Mouse (Mus musculus) retina, postnatal 7 days (tissue): ENCODE results near the gene Itgb5.

Source experiments
- DNase-seq: peaks from one replicate; pipeline ENCODE4 v3.0.0-alpha.2; 2012; ENCODE audit warnings: low read depth, low spot score

Itgb5 gene

DNA sequence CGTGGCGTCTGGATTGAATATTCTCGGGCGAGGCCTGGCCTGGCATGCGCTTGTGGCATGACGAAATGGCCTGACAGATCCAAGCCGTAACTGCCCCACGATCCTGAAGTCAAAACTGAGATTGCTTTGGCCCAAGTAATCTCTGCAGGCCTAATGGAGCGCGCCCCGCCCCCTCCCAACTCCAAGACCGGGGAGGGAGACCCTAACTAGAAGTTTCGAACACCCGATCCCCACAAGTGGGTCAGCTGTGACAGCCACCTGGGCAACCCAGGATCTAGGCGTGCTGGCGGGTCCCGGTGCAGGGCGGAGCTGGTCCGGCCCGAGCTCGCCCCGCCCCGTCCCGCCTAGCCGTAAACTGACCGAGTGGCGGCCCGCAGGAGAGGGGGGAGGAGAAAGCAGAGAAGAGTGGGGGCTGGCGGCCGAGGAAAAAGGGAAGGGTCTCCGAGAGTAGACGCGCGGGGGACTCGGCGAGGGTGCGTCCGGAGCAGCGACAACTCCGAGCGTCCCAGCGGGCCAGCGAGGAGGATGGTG is at the start of gene Itgb5:
Gene Itgb5 (plus strand): TSS at position 365 of the 531 bp plus-strand sequence.
- DNase-seq, result no peak

DNA sequence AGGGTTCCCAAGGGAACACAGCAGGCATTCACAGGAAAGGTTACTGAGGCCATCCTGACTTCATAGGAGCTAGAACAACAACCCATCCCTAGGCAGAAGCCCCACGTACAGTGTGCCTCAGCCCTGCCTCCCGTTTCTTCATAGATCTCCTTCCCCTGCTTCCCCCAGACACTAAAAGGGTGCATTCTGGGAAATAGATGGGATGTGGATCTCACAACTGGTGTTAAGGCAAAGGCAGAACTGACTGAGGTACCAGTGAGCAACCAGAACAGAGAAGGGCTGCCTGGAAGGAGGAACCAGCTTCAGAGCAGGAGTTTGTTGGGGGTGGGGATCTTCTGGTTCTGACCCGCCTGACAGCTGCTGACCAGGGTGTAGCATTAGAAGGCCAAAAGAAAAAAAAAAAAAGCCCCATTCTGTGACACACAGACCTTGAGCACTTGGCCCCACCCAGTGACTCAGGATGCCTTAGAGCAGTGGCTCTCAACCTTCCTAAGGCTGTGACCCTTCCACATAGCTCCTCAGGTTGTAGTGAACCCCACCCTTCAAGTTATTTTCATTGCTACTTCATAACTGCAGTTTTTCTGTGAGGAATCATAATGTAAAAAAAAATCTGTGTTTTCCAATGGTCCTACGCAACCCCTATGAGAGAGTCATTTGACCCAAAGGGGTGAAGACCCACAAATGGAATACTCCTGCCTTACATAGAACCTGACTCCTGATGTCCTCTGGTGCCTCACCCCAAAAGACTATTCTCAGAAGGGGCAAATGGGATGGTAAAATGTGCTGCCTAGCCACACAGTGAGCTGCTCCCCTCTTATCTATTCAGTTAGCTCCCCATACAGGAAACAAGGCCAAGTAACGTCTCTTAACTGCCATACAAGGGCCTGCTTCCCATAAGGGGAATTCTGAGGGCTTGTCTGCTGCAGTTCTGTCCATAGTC is 47.4 kb upstream of the Itgb5 start:
- no peak for DNase-seq

DNA sequence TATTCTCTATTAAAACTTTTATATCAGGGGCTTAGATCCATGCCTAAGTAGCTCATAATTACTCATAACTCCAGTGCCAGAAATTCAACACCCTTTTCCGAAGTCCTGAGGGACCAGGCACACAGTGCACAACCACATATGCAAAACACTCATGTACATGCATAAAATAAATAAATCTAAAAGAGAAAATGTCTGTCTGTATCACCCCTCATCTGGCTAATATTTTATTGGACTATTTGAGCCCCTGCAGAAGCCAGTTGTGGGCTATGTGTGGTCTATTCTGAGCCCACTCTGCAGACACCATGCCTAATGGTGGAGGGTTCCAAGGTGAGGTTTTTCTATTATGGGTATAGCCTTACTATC is 46.8 kb upstream of the Itgb5 start:
- DNase-seq, result no peak

DNA sequence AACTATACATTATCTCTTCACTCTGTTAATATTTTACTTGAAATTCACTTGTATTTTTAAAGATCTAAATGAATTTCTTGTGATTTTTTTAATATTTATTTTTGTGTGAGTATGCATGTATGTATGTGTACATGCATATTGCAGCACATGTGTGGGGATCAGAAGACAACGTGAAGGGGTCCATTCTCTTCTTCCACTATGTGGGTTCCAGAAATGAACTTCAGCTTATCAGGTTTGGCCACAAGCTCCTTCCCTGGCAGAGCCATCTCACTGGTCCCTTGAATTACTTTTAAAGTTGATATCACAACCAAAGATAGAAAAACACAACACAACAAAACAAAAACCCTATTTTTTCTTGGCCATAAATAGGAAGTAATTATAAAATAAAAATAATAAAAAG is 44.9 kb upstream of the Itgb5 start:
- no peak for DNase-seq

DNA sequence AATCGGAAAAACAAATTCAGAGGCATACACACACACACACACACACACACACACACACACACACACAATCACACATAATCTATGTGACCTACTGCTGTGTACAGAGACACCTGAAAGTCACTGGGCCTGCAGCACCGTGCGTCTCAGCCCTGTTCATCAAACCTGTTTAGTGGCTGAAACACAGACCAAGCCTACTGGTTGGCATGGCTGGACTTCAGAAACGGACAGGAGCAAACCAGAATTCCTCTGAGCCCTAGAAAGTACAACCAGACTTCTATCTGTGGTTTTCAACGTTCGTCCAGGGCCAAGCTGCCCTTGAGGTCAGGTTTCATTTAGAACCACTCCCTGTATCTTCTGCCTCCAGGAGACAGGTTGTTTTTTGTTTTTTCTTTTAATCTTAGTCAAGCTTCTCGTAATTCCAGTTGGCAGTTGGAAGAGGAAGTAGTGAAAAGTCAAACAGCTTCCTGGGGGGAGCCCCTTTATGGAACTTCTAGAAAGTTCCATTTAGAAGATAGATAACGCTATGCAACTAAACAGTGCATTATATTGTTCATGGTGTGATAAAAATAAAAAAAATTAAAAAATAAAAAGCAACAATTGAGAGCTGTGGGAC is 44.3 kb upstream of the Itgb5 start:
- no peak for DNase-seq

DNA sequence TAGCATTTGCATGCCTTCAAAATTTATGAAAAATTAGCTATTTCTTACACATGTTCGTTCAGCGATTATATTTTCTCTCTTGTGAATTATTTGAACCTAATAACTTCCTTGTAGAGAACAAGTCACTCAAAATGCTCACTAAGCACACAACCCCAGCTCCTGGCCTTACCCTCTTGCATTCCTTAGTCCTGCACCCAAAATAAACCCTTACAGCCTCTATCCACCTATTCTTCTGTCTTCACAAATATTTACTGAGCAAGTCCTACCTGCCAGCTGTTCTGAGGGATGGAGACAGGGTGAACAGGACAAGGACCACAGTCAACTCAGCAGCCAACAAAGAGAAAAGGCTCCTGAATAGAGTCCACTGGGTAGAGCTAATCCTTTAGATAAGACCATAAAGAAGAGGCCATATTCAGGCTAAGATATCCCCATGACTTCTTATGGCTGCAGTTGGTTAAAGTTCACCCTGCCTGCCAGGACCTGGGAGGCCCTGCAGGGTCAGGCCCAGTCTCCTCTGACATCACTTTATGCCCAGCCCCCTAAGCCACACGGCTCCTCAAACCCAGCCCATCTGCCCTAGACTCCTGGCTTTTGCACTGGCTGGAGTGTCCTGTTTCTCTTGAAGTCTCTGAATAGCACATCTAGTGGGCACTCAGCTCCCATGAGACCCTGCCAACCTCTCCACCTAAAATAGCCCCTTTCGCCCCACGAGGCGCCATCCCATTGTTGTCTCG is 42.6 kb upstream of the Itgb5 start:
- DNase-seq, result no peak

DNA sequence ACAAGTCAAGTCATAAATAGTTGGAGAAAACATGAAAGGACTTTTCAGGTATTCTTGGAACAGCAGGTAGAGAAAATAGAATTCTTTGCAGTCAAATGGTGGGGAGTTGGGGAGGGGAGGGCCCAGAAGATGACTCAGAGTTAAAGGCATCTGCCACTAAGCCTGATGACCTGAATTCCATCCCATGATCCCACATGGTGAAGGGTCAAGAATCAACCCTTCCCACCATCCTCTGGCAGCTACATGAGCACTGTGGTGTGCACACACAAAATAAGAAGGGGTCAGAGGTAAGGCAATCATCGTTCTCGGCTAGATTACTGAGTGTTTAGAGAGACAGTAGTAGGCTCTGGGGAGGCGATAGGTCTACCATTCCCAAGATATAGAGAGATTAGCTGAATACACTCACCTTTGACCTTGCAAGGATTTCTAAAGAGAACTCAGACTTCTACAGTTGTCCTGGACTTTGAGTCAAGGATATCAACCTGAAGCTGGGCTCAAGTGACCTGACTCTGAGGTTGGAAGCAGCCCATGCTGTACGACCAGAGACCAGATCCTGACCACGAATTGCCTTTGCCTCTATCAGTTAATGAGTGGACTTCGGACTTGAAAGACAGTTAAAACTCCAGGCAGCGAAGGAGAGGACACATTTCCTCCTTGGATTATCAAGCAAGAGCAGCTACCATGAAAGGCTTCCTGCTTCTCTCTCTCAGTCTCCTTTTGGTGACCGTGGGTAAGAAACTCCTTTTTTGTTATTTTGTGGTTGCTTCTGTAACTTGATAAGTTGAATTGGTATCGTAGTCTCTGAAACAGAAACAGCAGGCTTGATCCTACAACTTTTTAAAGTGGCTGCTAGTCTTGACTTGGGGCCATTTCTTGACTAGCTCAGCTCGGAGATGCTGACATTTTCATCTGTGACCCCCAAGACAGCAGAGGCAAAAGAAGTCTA is 35.3 kb upstream of the Itgb5 start, which contains the start of gene Muc13:
Gene Muc13 (plus strand): TSS at position 192 of the 946 bp plus-strand sequence.
- no peak for DNase-seq

DNA sequence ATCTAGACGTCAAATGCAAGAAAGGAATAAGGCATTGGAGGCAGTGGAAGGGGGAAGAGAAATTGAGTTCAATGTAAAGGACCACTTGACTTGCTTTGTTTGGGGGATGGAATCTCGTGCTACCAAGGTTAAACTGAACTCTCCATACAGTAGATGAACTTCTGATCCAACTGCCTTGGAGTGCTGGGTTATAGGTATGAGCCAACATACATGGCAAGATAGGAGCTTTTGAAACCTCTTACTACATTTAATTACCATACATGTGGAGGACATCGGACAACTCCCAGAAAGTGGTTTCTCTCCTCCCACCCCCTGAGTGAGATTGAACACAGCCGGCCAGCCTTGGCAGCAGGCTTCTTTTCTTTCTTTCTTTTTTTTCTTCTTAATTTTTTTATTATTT is 34.4 kb upstream of the Itgb5 start:
- DNase-seq, result no peak

DNA sequence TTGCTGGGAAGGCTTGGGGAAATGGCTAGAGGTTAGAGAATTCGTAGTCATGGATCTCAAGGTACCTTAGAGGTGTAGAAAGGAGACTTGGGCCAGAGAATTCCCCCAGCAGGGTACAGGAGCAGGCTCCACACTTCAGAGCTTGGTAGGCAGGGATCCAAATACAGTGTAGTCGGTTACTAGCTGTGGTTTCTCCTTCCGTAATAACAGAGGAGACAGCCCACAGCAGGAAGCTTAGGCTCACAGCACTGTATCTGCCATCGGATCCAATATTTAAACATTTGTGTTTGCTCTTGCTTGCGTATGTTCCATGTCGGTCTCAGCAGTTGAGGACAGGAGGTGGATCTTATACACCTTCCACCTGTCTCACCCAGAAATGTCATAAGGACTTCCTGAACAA is 33.6 kb upstream of the Itgb5 start:
- DNase-seq, result no peak

DNA sequence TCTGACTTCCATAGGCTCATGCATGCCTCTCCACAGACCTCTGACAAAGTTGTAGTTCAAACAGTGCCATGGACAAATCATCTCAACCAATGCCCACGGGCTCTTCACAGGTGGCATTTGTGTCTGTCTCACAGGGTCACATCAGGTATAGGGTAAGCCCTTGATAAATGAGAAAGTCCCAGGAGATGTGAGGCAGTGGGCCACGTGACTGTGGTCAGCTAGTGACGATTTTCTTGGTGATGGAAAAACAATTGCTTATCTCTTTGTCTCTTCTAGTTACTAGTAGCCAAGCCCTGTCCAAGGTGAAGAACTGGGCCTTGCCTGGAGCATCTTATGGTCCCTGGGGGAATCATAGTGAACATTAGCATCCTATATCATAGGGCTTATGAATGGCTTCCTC is 32.7 kb upstream of the Itgb5 start:
- no peak for DNase-seq

DNA sequence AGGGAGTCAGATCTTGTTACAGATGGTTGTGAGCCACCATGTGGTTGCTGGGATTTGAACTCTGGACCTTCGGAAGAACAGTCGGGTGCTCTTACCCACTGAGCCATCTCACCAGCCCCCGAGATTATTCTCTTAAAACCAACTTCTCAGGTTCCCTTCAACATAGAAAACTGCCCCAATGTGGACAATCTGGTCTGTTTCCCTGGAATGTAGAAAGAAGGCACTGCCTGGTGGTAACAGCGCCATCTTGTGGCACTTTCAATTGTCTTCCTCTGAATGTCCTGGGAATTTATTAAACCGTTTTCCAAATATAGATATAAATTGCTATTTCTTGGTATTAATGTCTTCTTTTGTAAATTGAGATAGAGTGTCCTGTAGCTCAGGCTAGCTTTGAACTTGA is 31.6 kb upstream of the Itgb5 start:
- DNase-seq, result peak; percentile 49

DNA sequence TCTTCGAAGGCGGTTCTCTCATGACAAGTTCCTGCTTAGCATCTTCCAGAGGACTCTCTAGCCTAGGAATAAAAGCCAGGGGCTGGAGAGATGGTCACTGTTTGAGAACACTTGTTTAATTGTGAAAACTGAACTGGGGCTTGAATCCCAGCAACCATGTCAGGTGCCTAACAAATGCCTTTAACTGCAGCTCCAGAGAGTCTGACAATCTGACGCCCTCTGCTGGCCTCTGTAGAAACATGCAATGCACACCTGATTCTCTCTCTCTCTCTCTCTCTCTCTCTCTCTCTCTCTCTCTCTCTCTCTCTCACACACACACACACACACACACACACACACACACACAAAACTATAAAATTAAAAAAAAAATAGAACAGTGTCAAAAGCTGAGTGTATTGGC is 19.5 kb upstream of the Itgb5 start:
- DNase-seq, result no peak

DNA sequence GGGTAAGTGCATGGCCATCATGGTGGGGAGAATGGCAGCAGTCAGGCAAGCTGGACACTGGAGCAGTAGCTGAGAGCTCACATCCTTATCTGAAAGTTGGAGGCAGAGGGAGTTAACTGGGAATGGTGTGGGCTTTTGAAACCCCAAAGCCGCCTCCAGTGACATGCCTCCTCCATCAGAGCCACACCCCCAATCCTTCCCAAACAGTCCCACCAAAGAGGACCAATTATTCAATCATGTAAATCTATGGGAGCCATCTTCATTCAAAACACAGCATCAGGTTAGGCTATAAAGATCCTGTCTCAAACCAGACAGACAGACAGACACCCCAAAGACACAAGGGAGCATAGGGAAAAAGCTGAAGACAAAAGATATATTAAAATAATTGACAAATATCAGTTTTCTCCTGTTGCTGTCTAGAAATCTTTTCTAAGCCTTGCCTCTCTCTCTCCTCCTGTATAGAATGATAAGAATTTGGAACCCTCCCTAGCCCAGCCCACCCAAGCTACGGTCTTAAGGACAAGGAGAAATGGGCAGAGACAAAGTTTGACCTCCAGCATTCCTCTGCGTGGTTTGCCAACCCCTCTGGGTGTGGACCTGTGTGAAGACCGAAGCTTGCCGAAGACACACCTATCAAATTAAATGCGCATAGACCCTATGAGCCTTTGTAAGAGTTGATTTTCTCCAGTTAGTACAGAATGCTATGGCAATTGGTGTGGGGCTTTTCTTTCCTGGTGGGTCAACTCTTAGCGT is 10.9 kb upstream of the Itgb5 start:
- DNase-seq, result no peak

DNA sequence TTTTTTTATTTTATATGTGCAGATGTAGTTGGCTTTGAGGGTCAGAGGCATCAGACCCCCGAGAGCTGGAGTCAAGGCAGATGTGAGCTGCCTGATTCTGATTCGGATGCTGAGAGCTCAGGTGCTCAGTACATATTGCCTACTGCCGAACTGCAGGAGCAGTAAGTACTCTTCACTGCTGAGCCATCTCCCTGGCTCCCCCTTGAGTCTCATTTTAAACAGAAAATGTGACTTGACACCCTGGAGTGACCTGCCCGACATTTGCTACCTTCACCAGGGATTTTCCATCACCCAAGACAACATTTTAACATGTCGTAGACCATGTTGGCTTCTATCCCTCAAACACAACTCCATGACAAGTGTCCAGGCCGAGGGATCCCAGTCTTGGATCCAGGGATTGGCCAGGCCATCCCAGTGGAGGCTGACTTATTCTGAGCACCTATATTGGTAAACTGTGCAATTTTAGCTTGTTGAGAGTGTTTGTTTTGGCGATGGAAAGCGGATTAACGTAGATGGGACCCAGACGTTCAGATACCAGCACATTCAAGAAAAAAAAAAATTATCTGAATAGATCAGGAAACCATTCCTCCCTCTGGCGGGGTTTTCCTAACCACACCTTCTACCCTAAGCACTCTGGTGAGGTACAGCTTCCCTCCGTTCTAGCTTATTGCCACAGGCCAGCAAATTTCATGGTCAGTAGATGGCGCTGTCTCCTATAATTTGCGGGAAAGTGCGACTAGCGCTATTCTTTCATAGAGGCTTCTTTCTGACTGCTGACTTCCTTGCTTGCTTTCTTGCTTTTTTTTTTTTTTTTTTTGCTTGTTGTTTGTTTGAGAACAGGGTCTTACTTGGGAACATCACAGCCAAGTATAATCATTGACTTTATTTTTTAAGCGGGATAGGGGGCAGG is 8.9 kb upstream of the Itgb5 start:
- DNase-seq, result peak; percentile 82

DNA sequence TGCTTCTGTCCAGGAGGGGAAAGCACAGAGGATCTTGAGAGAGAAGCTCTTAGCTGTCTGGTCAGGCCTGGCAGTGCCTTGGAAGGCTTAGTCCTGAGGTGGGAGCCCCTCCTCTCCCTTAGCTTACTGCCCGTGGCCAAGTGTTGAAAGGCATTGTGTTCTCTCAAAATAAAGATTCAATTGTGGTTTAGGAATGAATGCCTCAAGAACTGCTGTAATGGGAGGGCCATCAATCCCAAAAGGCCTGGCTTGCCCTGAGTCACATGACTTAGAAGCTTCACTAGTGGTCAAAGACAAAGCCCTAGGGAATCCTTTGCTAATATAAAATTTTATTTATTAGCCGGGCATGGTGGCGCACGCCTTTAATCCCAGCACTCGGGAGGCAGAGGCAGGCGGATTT is 4.9 kb upstream of the Itgb5 start:
- DNase-seq, result no peak

DNA sequence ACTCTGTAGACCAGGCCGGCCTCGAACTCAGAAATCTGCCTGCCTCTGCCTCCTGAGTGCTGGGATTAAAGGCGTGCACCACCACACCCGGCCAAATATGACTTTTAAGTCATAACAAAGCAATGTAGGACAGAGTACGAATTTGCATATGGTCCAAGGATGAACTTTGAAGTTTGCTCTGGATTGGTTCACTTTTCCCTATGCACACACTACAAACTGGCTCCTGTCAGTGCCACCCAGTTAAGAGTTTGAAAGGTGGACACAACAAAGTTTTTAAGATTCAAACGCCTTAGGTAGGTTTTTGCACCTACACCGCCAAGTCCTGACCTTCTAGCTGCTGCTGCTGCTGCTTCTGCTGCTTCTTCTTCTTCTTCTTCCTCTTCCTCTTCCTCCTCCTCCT is 969 bp upstream of the Itgb5 start:
- no peak for DNase-seq

DNA sequence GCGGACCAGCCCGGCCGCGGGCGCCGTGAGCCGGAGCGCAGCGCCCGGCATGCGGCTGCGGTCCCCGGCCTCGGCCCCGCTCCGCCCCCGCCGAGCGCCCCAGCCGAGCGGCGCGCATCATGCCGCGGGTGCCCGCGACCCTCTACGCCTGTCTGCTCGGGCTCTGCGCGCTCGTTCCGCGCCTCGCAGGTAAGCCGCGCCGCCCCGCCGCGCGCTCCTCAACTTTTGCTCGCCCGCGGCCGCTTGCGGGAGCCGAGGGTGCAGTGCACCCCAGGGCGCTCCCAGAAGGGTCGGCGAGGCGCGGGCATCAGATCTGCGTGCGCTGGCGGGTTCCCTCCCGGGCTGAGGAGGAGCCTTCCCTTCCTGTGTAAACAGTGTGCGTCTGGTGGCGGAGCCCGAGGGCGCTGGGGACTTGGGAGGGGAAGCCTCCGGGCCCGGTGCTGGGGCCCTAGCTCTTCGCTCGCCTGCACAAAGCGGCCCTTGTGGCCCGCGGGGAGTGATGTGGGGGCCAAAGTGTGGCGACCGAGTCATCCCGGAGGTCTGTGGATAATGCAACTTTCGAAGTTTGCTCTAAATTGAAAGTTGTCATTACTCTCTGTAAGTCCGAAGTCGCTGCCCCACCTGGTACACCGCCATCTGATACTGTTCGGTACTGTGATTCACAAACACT is 512 bp downstream of the Itgb5 start:
- no peak for DNase-seq

DNA sequence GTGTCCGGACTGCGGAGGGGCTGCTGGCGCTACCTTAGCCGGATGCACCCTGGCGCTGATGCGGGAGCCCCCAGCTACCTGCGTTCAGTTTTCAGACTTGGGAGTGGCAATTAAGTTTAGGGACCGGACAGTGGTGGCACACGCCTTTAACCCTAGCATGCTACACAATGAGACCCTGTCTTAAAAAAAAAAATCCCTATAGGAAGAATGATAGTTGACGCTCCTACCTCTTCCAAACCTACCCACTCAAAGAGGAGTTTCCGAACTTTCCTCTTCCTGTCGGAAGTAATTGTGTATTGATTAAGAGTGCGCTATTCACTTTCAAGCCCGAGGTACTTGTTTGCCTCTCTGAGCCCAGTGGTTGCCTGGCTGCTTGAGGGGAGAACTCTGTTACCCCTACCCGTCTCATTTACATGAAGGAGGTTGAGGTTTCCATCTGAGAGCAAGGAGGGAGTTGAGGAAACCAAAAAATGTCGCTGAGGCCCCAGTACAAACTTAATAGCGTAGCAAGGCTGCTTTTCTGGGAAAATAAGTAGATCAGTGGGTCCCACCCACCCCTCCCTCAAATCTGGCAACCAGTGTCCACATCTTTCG is 1.1 kb downstream of the Itgb5 start:
- DNase-seq, result no peak
